Mouse (Mus musculus): ENCODE results near the gene Wbp2nl.

GRCm38 (mm10) chr15:82286157-82286556, 12.6 kb upstream of the Wbp2nl start:
- TF ChIP-seq GATA1 (IDR thresholded peaks at IDR 0.05; ENCODE audit: borderline replicate concordance, low read length) (no peak), FLI1 (IDR thresholded peaks at IDR 0.05; ENCODE audit: low read length) (no peak)

Measured in megakaryocyte, embryonic 14.5 days (primary cell).